Mouse (Mus musculus) lung, postnatal 25 days (tissue): ENCODE measurements around the gene Ppp1r32.

Experiments
- DNase-seq: peaks from one replicate; pipeline ENCODE4 v3.0.0; 2022; ENCODE audit warnings: low spot score

Ppp1r32 gene

GRCm38 (mm10) chr19:10482703-10483102, at the start of gene Ppp1r32:
Gene Ppp1r32 (minus strand): TSS chr19:10482928.
- DNase-seq: peak; percentile 32

- DNase-seq: no peak
Measured at GRCm38 (mm10) chr19:10530082-10530481, 47.4 kb upstream of the Ppp1r32 start.

GRCm38 (mm10) chr19:10525910-10526309, 43.2 kb upstream of the Ppp1r32 start, which contains the start of gene Sdhaf2:
Gene Sdhaf2 (minus strand): TSS chr19:10526142.
- DNase-seq: peak; percentile 14

DNA sequence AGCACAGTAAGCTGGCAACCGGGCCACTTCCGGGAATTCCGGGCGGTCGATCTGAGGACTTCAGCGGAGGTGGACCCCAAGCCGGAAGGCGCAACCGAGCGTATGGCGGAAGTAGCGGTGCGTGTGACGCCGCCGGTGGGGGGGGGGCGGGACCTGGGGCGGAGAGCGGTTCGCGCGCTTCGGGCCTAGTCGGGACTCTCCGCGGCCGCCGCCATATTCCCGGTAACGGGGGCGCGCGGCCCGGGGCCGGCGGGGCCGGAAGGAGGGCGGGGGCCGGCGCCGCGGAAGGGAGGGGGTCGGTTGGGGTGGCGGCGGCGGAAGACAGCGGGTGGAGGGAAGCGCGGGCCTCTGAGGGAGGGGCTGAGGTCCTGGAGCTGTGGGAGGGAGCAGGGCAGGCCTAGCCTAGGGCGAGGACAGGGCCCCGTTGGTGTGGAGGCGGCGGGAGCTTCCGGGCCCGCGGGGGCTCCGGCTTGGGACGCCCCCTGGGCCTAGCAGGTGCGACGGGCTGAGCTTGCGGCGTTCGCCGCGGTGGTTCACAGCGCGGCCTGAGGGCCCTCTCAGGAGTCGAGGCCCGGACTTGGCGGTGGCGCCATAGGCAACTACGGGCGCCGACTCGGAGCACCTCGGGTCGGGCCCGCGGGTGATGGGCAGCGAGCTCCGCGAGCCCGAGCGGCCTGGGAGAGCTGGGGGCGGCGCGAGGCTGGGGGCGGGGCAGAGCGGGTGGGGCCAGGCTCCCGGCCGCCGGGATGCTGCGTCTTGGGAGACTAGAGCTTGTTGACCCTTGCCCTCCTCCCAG, 42.6 kb upstream of the Ppp1r32 start, which contains the start of gene Cpsf7:
TSS of gene Cpsf7 (plus strand) at position 161 of the 796 bp plus-strand sequence.
- DNase-seq: peak; percentile 92

DNA sequence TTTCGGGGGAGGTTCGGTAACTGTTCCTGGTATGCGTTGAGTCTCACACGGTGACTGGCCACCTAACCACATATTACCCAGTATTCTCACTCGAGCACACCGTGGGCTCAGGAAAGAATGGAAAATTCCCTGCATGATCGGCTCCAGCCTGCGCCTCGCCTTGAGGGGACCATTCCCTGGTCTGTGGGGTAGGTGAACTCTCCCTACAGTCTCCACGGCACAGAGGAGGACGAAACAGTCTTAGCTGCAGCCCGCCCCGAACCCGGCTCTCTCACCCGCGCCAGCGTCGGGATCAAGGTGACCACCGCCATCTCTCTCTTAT, 42.0 kb upstream of the Ppp1r32 start:
- DNase-seq: no peak

GRCm38 (mm10) chr19:10523483-10524080, 40.9 kb upstream of the Ppp1r32 start:
- DNase-seq: no peak

- DNase-seq: no peak
Measured at GRCm38 (mm10) chr19:10521926-10522325, 39.2 kb upstream of the Ppp1r32 start.

DNA sequence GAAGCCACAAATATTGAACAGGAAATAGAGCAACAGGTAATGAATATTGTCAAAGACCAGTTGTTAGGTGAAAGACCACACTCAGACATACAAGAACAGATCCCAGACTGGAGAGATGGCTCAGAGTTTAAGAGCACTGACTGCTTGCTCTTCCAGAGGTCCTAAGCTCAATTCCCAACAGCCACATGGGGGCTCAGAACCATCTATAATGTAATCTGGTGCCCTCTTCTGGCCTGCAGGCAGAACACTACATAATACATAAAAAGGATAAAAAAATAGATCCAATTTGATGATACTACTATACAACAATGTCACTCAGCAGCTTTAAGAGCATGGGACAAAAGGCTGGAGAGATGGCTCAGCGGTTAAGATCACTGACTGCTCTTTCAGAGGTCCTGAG, 37.6 kb upstream of the Ppp1r32 start:
- no peak for DNase-seq

GRCm38 (mm10) chr19:10510759-10511330, 28.1 kb upstream of the Ppp1r32 start:
- DNase-seq: peak; percentile 45

GRCm38 (mm10) chr19:10502571-10502970, 19.8 kb upstream of the Ppp1r32 start:
- DNase-seq: peak; percentile 38

DNA sequence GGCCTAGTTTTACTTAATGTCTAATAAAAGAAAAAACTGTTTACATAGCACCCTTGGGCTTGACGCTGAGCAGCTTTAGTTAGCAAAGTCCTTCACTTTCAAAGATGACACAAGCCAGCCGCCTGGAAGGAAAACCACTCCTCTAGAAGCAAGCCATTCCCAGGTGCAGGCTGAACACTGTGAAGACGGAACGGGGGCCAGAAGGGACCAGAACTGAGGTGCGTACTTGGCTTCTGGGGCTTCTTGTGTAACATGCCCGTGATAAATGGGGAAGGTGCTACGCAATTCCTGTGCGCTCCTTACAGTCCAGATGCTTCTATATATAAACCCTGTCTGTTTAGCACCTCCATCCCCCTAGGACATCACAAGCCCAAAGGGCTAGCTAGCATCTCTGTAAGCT, 17.9 kb upstream of the Ppp1r32 start:
- no peak for DNase-seq

GRCm38 (mm10) chr19:10497512-10498160, 14.9 kb upstream of the Ppp1r32 start:
- DNase-seq: no peak

DNA sequence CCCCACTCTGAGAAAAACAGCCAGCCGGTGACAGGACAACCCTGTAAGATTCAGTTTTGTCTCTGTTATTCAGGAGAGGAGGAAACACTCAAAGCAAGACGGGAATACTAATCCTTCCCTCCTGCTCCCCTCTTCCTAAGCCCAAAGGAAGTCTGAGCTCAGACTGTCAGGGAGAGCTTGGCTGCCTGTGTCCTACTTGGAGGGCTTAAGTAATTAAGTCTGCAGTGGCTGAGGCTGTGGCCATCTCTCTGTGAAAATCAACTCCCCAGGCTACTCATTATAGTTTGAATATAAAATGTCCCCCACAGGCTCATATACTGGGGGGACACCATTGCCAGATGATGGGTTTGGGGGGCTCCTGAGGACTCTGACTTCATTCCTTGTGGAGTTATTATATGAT, 14.2 kb upstream of the Ppp1r32 start:
- no peak for DNase-seq

DNA sequence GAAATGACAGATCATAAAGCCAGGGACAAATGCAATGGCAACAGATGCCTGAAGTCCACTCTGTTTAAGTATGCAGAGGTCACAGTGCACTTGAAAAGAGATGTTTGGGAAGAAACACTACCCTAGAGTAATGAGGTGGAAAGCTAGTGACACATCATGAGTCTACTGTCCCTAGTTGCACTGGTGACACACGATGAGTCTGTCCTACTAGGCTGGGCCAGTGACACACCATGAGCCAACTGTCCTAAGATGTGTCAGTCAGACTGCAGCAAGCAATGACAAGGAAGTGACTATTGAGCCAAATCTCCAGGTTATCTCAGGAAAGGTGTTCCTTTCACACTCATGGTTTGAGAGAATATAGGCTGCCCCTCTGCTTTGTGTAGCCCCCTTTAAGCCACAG, 12.9 kb upstream of the Ppp1r32 start:
- no peak for DNase-seq

GRCm38 (mm10) chr19:10486264-10486738, 3.6 kb upstream of the Ppp1r32 start:
- DNase-seq: peak; percentile 71

GRCm38 (mm10) chr19:10479541-10479940, 3.2 kb downstream of the Ppp1r32 start:
- no peak for DNase-seq

GRCm38 (mm10) chr19:10473779-10474178, 8.9 kb downstream of the Ppp1r32 start:
- no peak for DNase-seq

DNA sequence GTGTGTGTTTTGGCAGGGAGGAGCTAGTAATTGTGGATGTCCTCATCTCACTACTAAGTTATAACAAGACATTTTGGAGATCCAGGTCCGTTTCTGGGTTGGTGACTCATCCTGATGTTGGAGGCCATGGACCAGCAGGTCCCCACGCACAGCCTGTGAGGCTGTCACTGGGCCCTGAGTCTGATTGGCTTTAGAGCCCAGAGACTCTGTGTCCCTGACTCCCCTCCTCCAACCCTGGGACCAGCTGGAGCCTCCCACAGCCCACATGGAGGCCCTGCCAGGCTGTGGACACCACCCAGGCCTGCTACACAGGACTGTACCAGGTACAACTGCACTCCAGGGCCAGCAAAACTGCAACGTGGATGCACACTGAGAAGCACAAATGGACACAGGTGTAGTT, 9.8 kb downstream of the Ppp1r32 start:
- no peak for DNase-seq

DNA sequence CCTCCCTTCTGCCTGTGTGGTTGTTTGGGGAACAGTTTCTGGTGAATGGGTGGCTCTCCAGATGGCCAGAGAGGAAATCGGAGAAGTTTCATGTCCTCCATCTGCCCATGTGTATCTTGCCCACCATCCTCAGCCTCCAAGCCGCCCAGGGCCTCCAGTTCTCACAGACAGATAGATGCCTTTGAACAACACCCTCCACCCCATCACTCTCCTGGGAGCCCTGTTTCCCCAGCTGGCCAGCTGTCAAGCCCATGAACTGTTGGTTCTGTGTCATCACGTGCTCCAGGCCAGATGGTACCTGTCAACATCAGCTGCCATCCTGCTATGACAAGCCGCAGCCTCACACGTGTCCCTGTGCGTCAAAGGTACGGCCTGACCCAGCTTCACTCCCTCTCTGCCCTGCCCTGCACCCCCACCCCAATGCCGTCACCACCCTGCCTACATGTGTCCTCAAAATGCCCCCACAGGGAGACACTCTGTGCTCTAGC, 13.5 kb downstream of the Ppp1r32 start:
- peak; percentile 22 for DNase-seq

- DNase-seq: no peak
Measured at GRCm38 (mm10) chr19:10464427-10464826, 18.3 kb downstream of the Ppp1r32 start.

- DNase-seq: no peak
Measured at GRCm38 (mm10) chr19:10461584-10461983, 21.1 kb downstream of the Ppp1r32 start.

DNA sequence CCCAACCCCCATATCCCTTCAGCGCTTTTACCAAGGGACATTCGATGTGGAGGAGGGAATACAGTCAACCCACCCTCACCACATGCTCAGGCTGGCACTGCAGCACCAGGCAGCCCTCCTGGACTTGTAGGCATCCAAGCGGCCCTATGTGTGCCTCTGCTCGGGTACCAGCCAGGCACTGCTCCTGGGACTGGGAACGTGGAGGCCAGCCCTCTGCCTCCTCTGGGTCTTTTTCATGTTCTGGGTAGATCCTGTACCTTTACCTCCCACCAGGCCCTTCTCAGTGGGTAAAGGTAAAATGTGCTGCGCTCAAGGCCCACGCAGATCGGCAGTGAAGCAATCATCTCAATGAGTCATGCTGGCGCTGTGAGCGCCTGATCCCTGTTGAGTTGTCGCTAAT, 22.8 kb downstream of the Ppp1r32 start:
- no peak for DNase-seq
